Mouse (Mus musculus) intestine, embryonic 15.5 days (tissue): ENCODE measurements around the gene Dnajc30. TPM values are rescaled to one million over a fixed set of nuclear protein-coding genes. Genes with fewer than 3 reads are reported as not detected.

Experiments
- ATAC-seq: fragments of 200-750 bp; cut with Nextera tagmentation; 2 replicates; pipeline ENCODE4 v1.8.0; 2017; ENCODE audit warnings: moderate TSS enrichment, moderate library complexity
- H3K27ac ChIP-seq: fragments of 300-500 bp; sonication (generic); 2 replicates; pipeline ENCODE4 v1.5.1; 2015; ENCODE audit warnings: mild to moderate bottlenecking, inconsistent platforms
- H3K27me3 ChIP-seq: fragments of 300-500 bp; sonication (generic); replicated peaks from 2 replicates; pipeline ENCODE4 v1.6.1; 2015; ENCODE audit warnings: inconsistent platforms
- H3K36me3 ChIP-seq: fragments of 300-500 bp; sonication (generic); 2 replicates; pipeline ENCODE4 v1.6.1; 2015; ENCODE audit warnings: inconsistent platforms
- H3K4me1 ChIP-seq: fragments of 300-500 bp; sonication (generic); replicated peaks from 2 replicates; pipeline ENCODE4 v1.6.1; 2015; ENCODE audit warnings: inconsistent platforms
- H3K4me2 ChIP-seq: fragments of 300-500 bp; sonication (generic); replicated peaks from 2 replicates; pipeline ENCODE4 v1.6.1; 2015; ENCODE audit warnings: mild to moderate bottlenecking, inconsistent platforms
- H3K4me3 ChIP-seq: fragments of 300-500 bp; sonication (generic); replicated peaks from 2 replicates; pipeline ENCODE4 v1.5.1; 2015; ENCODE audit warnings: inconsistent platforms
- H3K9ac ChIP-seq: fragments of 300-500 bp; sonication (generic); 2 replicates; pipeline ENCODE4 v1.6.1; 2015; ENCODE audit warnings: inconsistent platforms
- H3K9me3 ChIP-seq: fragments of 300-500 bp; sonication (generic); 2 replicates; pipeline ENCODE4 v1.6.1; 2016; ENCODE audit warnings: inconsistent platforms
- WGBS: fragments of 180-500 bp; shearing (Covaris S2); methylation state at CpG from one replicate; pipeline ENCODE4 v1.1.7; 2015; 5-methylcytosine and 5-hydroxymethylcytosine counted together
- polyA plus RNA-seq: library from polyadenylated mRNA; unstranded; fragments of >200 nt; fragmentation: Nextera tagmentation; extraction: Ambion mirVana; gene quantifications from 2 replicates; pipeline ENCODE4 v1.2.1, GENCODE M21; 2015

The Dnajc30 gene
- 30.7 and 33.6 TPM in 2 replicates for polyA plus RNA-seq

GRCm38 (mm10) chr5:135063629-135064381 lies at the start of gene Dnajc30:
Dnajc30 (plus strand) TSS chr5:135064202.
- Histone ChIP-seq H3K4me1 (peaks cover 16% of the 10 kb centered on the region; the same call in 1 of the 2 replicates), H3K9me3 (no peaks in the 10 kb centered on the region; the same call in 1 of the 2 replicates), H3K9ac (peak within 1 kb of the TSS; percentile 89), H3K27me3 (no peaks in the 10 kb centered on the region), H3K4me3 (peak within 1 kb of the TSS; percentile 84), H3K27ac (peak within 1 kb of the TSS; percentile 15), H3K36me3 (peaks cover 17% of the 10 kb centered on the region), H3K4me2 (peak within 1 kb of the TSS; percentile 90)
- WGBS, result under 1% methylated on average over 52 of the region's 52 CpGs
- ATAC-seq, result peak; percentile 99

DNA sequence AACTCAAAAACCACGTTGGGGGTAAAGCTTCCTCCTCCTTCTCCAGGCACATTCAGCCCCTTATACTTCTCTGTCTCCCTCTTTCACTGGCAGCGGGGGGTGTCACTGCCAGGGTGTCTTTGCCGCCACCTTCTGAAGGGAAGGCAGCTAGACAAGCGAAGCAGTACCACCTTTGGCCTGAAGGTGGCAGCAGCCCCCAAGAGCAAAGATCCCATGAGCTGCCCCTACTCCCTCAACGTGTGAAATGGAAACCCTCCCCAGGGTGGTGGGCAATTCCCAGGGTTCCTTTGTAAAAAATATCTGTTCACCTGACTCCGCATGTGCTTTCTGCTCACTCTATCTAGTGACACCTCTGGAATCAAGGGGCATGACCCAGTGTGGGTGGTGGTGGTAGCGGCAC lies 48.5 kb upstream of the Dnajc30 start:
- Histone ChIP-seq H3K9me3 (no peaks in the 10 kb centered on the region), H3K4me3 (no peak overlapping the region), H3K27me3 (no peaks in the 10 kb centered on the region), H3K27ac (no peak overlapping the region), H3K4me1 (peaks cover 30% of the 10 kb centered on the region), H3K4me2 (no peak overlapping the region), H3K9ac (no peak overlapping the region), H3K36me3 (no peaks in the 10 kb centered on the region)
- ATAC-seq, result 0 out of 2 replicates have a peak, but pooled peaks have one; percentile 20
- 13% methylated on average over 7 of the region's 7 CpGs for WGBS

DNA sequence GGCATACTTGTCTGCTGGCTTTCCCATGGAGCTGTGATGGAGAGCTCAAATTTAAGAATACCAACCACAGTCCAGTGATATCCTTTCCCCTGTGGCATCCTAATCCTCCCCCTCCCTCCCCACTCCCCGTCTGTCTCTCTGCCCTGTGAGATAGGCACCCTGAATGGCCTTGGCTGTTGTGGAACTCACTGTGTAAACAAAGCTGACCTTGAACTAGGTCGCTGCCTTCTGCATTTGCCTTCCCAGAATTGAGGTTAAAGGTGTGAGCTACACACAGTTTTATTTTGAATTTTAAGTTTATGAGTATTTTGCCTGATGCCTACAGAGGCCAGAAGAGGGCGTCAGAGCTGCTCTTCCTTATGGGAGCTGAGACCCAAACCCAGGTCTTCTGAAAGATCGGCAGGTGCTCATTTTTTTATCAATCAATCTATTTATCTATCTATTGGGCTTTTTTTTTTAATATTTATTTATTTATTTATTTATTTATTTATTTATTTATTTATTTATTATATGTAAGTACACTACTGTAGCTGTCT lies 47.7 kb upstream of the Dnajc30 start:
- H3K4me2 ChIP-seq, result no peak overlapping the region
- H3K9ac ChIP-seq, result no peak overlapping the region
- H3K4me1 ChIP-seq, result peaks cover 22% of the 10 kb centered on the region
- no peak overlapping the region for H3K27ac ChIP-seq
- no peaks in the 10 kb centered on the region for H3K27me3 ChIP-seq
- no peak overlapping the region for H3K4me3 ChIP-seq
- no peaks in the 10 kb centered on the region for H3K36me3 ChIP-seq
- H3K9me3 ChIP-seq, result no peaks in the 10 kb centered on the region
- ATAC-seq, result no peak
- WGBS, result 39% methylated on average over 4 of the region's 4 CpGs

GRCm38 (mm10) chr5:135021814-135022213 lies 42.2 kb upstream of the Dnajc30 start:
- peaks cover 27% of the 10 kb centered on the region for H3K4me1 ChIP-seq
- H3K9me3 ChIP-seq, result no peaks in the 10 kb centered on the region
- H3K4me3 ChIP-seq, result no peak overlapping the region
- H3K4me2 ChIP-seq, result no peak overlapping the region
- ATAC-seq, result no peak
- H3K27me3 ChIP-seq, result no peaks in the 10 kb centered on the region
- no peaks in the 10 kb centered on the region for H3K36me3 ChIP-seq
- WGBS, result 59% methylated on average over 6 of the region's 6 CpGs
- no peak overlapping the region for H3K27ac ChIP-seq
- H3K9ac ChIP-seq, result no peak overlapping the region

- peak within 1 kb of the TSS; percentile 48; the same call in 1 of the 2 replicates for H3K27ac ChIP-seq
- peak; percentile 95 for ATAC-seq
- under 1% methylated on average over 61 of the region's 61 CpGs for WGBS
Observed at GRCm38 (mm10) chr5:135023344-135024173, 40.4 kb upstream of the Dnajc30 start, which contains the start of gene Stx1a. Stx1a (plus strand) TSS chr5:135023482.

GRCm38 (mm10) chr5:135024665-135025224 lies 39.3 kb upstream of the Dnajc30 start:
- H3K4me3 ChIP-seq, result peak overlapping the region; percentile 66; the same call in 1 of the 2 replicates
- WGBS, result 37% methylated on average over 11 of the region's 11 CpGs
- H3K36me3 ChIP-seq, result no peaks in the 10 kb centered on the region
- no peaks in the 10 kb centered on the region for H3K27me3 ChIP-seq
- no peak overlapping the region for H3K27ac ChIP-seq
- H3K9me3 ChIP-seq, result no peaks in the 10 kb centered on the region
- no peak for ATAC-seq
- H3K9ac ChIP-seq, result peak overlapping the region; percentile 77; the same call in 1 of the 2 replicates
- peak overlapping the region; percentile 93 for H3K4me2 ChIP-seq
- peaks cover 40% of the 10 kb centered on the region for H3K4me1 ChIP-seq

More at GRCm38 (mm10) chr5:135023344-135024173, 40.4 kb upstream of the Dnajc30 start, which contains the start of gene Stx1a:
- no peaks in the 10 kb centered on the region for H3K9me3 ChIP-seq
- H3K4me1 ChIP-seq, result peaks cover 31% of the 10 kb centered on the region
- H3K4me2 ChIP-seq, result peak within 1 kb of the TSS; percentile 93
- peak within 1 kb of the TSS; percentile 66 for H3K4me3 ChIP-seq
- no peaks in the 10 kb centered on the region for H3K36me3 ChIP-seq
- no peaks in the 10 kb centered on the region for H3K27me3 ChIP-seq
- H3K9ac ChIP-seq, result peak within 1 kb of the TSS; percentile 77

GRCm38 (mm10) chr5:135025899-135026298 lies 38.1 kb upstream of the Dnajc30 start:
- peak overlapping the region; percentile 26; the same call in 1 of the 2 replicates for H3K9ac ChIP-seq
- H3K36me3 ChIP-seq, result no peaks in the 10 kb centered on the region
- no peaks in the 10 kb centered on the region for H3K9me3 ChIP-seq
- H3K27ac ChIP-seq, result 0 out of 2 replicates have a peak overlapping the region, but pooled peaks have one; percentile 24
- peaks cover 40% of the 10 kb centered on the region for H3K4me1 ChIP-seq
- peak overlapping the region; percentile 45 for H3K4me2 ChIP-seq
- WGBS, result 10% methylated on average over 7 of the region's 7 CpGs
- no peak for ATAC-seq
- no peak overlapping the region for H3K4me3 ChIP-seq
- no peaks in the 10 kb centered on the region for H3K27me3 ChIP-seq

GRCm38 (mm10) chr5:135029007-135029854 lies 34.8 kb upstream of the Dnajc30 start:
- Histone ChIP-seq H3K27ac (peak overlapping the region; percentile 44), H3K36me3 (no peaks in the 10 kb centered on the region; the same call in 1 of the 2 replicates), H3K9ac (no peak overlapping the region), H3K4me1 (peaks cover 30% of the 10 kb centered on the region), H3K27me3 (no peaks in the 10 kb centered on the region), H3K4me3 (no peak overlapping the region), H3K4me2 (peak overlapping the region; percentile 46), H3K9me3 (no peaks in the 10 kb centered on the region)
- 45% methylated on average over 18 of the region's 18 CpGs for WGBS
- ATAC-seq, result peak; percentile 48; the same call in 1 of the 2 replicates

GRCm38 (mm10) chr5:135032581-135032980 lies 31.4 kb upstream of the Dnajc30 start:
- no peaks in the 10 kb centered on the region for H3K27me3 ChIP-seq
- H3K4me2 ChIP-seq, result no peak overlapping the region
- H3K36me3 ChIP-seq, result no peaks in the 10 kb centered on the region; the same call in 1 of the 2 replicates
- WGBS, result 90% methylated on average over 5 of the region's 5 CpGs
- H3K9me3 ChIP-seq, result no peaks in the 10 kb centered on the region
- no peak overlapping the region for H3K27ac ChIP-seq
- no peak for ATAC-seq
- no peak overlapping the region for H3K9ac ChIP-seq
- H3K4me3 ChIP-seq, result no peak overlapping the region
- H3K4me1 ChIP-seq, result peaks cover 13% of the 10 kb centered on the region

GRCm38 (mm10) chr5:135034593-135034992 lies 29.4 kb upstream of the Dnajc30 start:
- H3K36me3 ChIP-seq, result peaks cover 9% of the 10 kb centered on the region; the same call in 1 of the 2 replicates
- H3K9me3 ChIP-seq, result no peaks in the 10 kb centered on the region
- H3K27me3 ChIP-seq, result no peaks in the 10 kb centered on the region
- 94% methylated on average over 2 of the region's 2 CpGs for WGBS
- no peak overlapping the region for H3K4me2 ChIP-seq
- H3K4me3 ChIP-seq, result no peak overlapping the region
- no peaks in the 10 kb centered on the region for H3K4me1 ChIP-seq
- ATAC-seq, result no peak
- no peak overlapping the region for H3K27ac ChIP-seq
- H3K9ac ChIP-seq, result no peak overlapping the region
